Mouse (Mus musculus) gastrocnemius, postnatal 14 days (tissue): ENCODE results near the gene A530016L24Rik. TPM values are rescaled to one million over a fixed set of nuclear protein-coding genes. Genes with fewer than 3 reads are reported as not detected.

ENCODE experiments used
- DNase-seq: peaks from one replicate; pipeline ENCODE4 v3.0.0; 2021; ENCODE audit warnings: mixed read lengths
- intact Hi-C: fragments of 180-260 bp; cut with DNase I; formaldehyde crosslinking; loops from one replicate; pipeline ENCODE4 v1.15.1; 2025; ENCODE audit warnings: low total_unique reads
- total RNA-seq, 2 experiments: library from RNA; stranded (reverse); gene quantifications; 2 replicates each; pipeline ENCODE4 v1.2.3; 2021

A530016L24Rik gene
- total RNA-seq, 2 experiments from 2014 or later = 0.82 to 0.96 TPM

- no peak for DNase-seq
- intact Hi-C loops = no loop called here
These were observed 6.9 kb downstream of the A530016L24Rik start for GRCm38 (mm10) chr12:112496136-112496535.

GRCm38 (mm10) chr12:112497731-112498130, 8.5 kb downstream of the A530016L24Rik start:
- intact Hi-C loops = no loop called here
- DNase-seq = no peak

GRCm38 (mm10) chr12:112498683-112499082, 9.4 kb downstream of the A530016L24Rik start:
- no peak for DNase-seq

GRCm38 (mm10) chr12:112503003-112503771, 13.9 kb downstream of the A530016L24Rik start:
- intact Hi-C loops = loop anchor here (5.0 kb wide), 1 partner anchor 39 kb away; no protein-coding TSS in a partner anchor

More at GRCm38 (mm10) chr12:112498683-112499082, 9.4 kb downstream of the A530016L24Rik start:
- intact Hi-C loops = no loop called here

GRCm38 (mm10) chr12:112506267-112506666, 17.0 kb downstream of the A530016L24Rik start:
- DNase-seq = no peak
- intact Hi-C loops = no loop called here

More at GRCm38 (mm10) chr12:112503003-112503771, 13.9 kb downstream of the A530016L24Rik start:
- DNase-seq = no peak

GRCm38 (mm10) chr12:112507264-112507663, 18.0 kb downstream of the A530016L24Rik start:
- intact Hi-C loops = no loop called here

GRCm38 (mm10) chr12:112507984-112508383, 18.7 kb downstream of the A530016L24Rik start:
- no peak for DNase-seq
- intact Hi-C loops = no loop called here

More at GRCm38 (mm10) chr12:112507264-112507663, 18.0 kb downstream of the A530016L24Rik start:
- no peak for DNase-seq

GRCm38 (mm10) chr12:112510365-112510732, 21.1 kb downstream of the A530016L24Rik start:
- DNase-seq = no peak
- intact Hi-C loops = no loop called here

- DNase-seq = no peak
- intact Hi-C loops = no loop called here
These were observed 21.6 kb downstream of the A530016L24Rik start for GRCm38 (mm10) chr12:112510733-112511372.

- no peak for DNase-seq
- intact Hi-C loops = no loop called here
These were observed 25.6 kb downstream of the A530016L24Rik start for GRCm38 (mm10) chr12:112514897-112515296.

GRCm38 (mm10) chr12:112516697-112517337, 27.6 kb downstream of the A530016L24Rik start, which contains the start of gene Tmem179:
TSS of gene Tmem179 (minus strand) at chr12:112516747.
- DNase-seq = peak; percentile 34
- intact Hi-C loops = no loop called here

- intact Hi-C loops = no loop called here
- DNase-seq = no peak
These were observed 28.9 kb downstream of the A530016L24Rik start for GRCm38 (mm10) chr12:112518105-112518504.

- intact Hi-C loops = no loop called here
- no peak for DNase-seq
These were observed 44.5 kb downstream of the A530016L24Rik start for GRCm38 (mm10) chr12:112533758-112534157.

GRCm38 (mm10) chr12:112537233-112537632, 48.0 kb downstream of the A530016L24Rik start:
- intact Hi-C loops = no loop called here
- no peak for DNase-seq

- DNase-seq = no peak
- intact Hi-C loops = no loop called here
These were observed 49.1 kb downstream of the A530016L24Rik start for GRCm38 (mm10) chr12:112538356-112538755.

GRCm38 (mm10) chr12:112539466-112539965, 50.3 kb downstream of the A530016L24Rik start:
- intact Hi-C loops = no loop called here

GRCm38 (mm10) chr12:112540321-112540720, 51.1 kb downstream of the A530016L24Rik start:
- intact Hi-C loops = loop anchor here (5.0 kb wide), 1 partner anchor 38 kb away; no protein-coding TSS in a partner anchor
- DNase-seq = no peak

More at GRCm38 (mm10) chr12:112539466-112539965, 50.3 kb downstream of the A530016L24Rik start:
- DNase-seq = no peak

- intact Hi-C loops = loop anchor here (5.0 kb wide), 1 partner anchor 39 kb away; no protein-coding TSS in a partner anchor
- no peak for DNase-seq
These were observed 52.3 kb downstream of the A530016L24Rik start for GRCm38 (mm10) chr12:112541483-112542091.

GRCm38 (mm10) chr12:112542257-112542919, 53.1 kb downstream of the A530016L24Rik start:
- intact Hi-C loops = loop anchor here (5.0 kb wide), 1 partner anchor 40 kb away; no protein-coding TSS in a partner anchor
- no peak for DNase-seq
